Mouse (Mus musculus): ENCODE data around the gene Chmp4b. TPM values are rescaled to one million over a fixed set of nuclear protein-coding genes. Genes with fewer than 3 reads are reported as not detected.

The Chmp4b gene
- polyA plus RNA-seq, 1 experiment from 2014 or later: 19.3 TPM

- Histone ChIP-seq H3K4me2 (ENCODE audit: low read depth, low read length) (no peak overlapping the region), H3K27ac (ENCODE audit: low read length) (no peak overlapping the region; the same call in 1 of the 2 replicates)
- no peak for ATAC-seq (ENCODE audit: low read depth)
Measured at GRCm38 (mm10) chr2:154615674-154616073, 35.8 kb upstream of the Chmp4b start.

GRCm38 (mm10) chr2:154617061-154617460 lies 34.4 kb upstream of the Chmp4b start:
- Histone ChIP-seq H3K36me3 (ENCODE audit: control insufficient read depth, insufficient read depth, low read length) (no peaks in the 10 kb centered on the region), H3K27me3 (ENCODE audit: control insufficient read depth, insufficient read depth, low read depth, low read length) (no peaks in the 10 kb centered on the region), H3K27ac (ENCODE audit: low read length) (no peak overlapping the region), H3K4me2 (ENCODE audit: low read depth, low read length) (no peak overlapping the region), H3K4me1 (replicated peaks; ENCODE audit: control insufficient read depth, insufficient read depth, low read length) (peaks cover 14% of the 10 kb centered on the region; the same call in 1 of the 2 replicates), H3K4me3 (ENCODE audit: low read length) (no peak overlapping the region), H3K9me3 (ENCODE audit: control insufficient read depth, low read length) (no peaks in the 10 kb centered on the region), H3K9ac (ENCODE audit: low read length) (no peak overlapping the region)
- 77% methylated on average over 3 of the region's 3 CpGs for whole genome bisulfite sequencing
- ATAC-seq (ENCODE audit: low read depth): no peak

More at GRCm38 (mm10) chr2:154615674-154616073, 35.8 kb upstream of the Chmp4b start:
- no peaks in the 10 kb centered on the region for H3K36me3 ChIP-seq (ENCODE audit: control insufficient read depth, insufficient read depth, low read length)
- H3K9me3 ChIP-seq (ENCODE audit: control insufficient read depth, low read length): no peaks in the 10 kb centered on the region
- H3K9ac ChIP-seq (ENCODE audit: low read length): no peak overlapping the region
- H3K4me3 ChIP-seq (ENCODE audit: low read length): no peak overlapping the region
- 77% methylated on average over 5 of the region's 5 CpGs for WGBS
- peaks cover 14% of the 10 kb centered on the region; the same call in 1 of the 2 replicates for H3K4me1 ChIP-seq (replicated peaks; ENCODE audit: control insufficient read depth, insufficient read depth, low read length)
- H3K27me3 ChIP-seq (ENCODE audit: control insufficient read depth, insufficient read depth, low read depth, low read length): no peaks in the 10 kb centered on the region

GRCm38 (mm10) chr2:154621684-154622083 lies 29.8 kb upstream of the Chmp4b start:
- Histone ChIP-seq H3K27me3 (ENCODE audit: control insufficient read depth, insufficient read depth, low read depth, low read length) (no peaks in the 10 kb centered on the region), H3K9ac (ENCODE audit: low read length) (no peak overlapping the region), H3K4me2 (ENCODE audit: low read depth, low read length) (no peak overlapping the region), H3K27ac (ENCODE audit: low read length) (no peak overlapping the region), H3K4me3 (ENCODE audit: low read length) (no peak overlapping the region), H3K9me3 (ENCODE audit: control insufficient read depth, low read length) (0 out of 2 replicates have a peak, but pooled peaks cover 2% of the 10 kb centered on the region), H3K4me1 (replicated peaks; ENCODE audit: control insufficient read depth, insufficient read depth, low read length) (no peaks in the 10 kb centered on the region), H3K36me3 (ENCODE audit: control insufficient read depth, insufficient read depth, low read length) (0 out of 2 replicates have a peak, but pooled peaks cover 6% of the 10 kb centered on the region)
- 73% methylated on average over 5 of the region's 5 CpGs for WGBS
- no peak for ATAC-seq (ENCODE audit: low read depth)

- Histone ChIP-seq H3K4me2 (ENCODE audit: low read depth, low read length) (no peak overlapping the region), H3K4me3 (ENCODE audit: low read length) (no peak overlapping the region), H3K9ac (ENCODE audit: low read length) (no peak overlapping the region), H3K4me1 (replicated peaks; ENCODE audit: control insufficient read depth, insufficient read depth, low read length) (no peaks in the 10 kb centered on the region), H3K36me3 (ENCODE audit: control insufficient read depth, insufficient read depth, low read length) (0 out of 2 replicates have a peak, but pooled peaks cover 6% of the 10 kb centered on the region), H3K27ac (ENCODE audit: low read length) (no peak overlapping the region), H3K9me3 (ENCODE audit: control insufficient read depth, low read length) (0 out of 2 replicates have a peak, but pooled peaks cover 2% of the 10 kb centered on the region), H3K27me3 (ENCODE audit: control insufficient read depth, insufficient read depth, low read depth, low read length) (no peaks in the 10 kb centered on the region)
- no peak for ATAC-seq (ENCODE audit: low read depth)
Measured at GRCm38 (mm10) chr2:154624137-154624536, 27.4 kb upstream of the Chmp4b start.

- no peak for ATAC-seq (ENCODE audit: low read depth)
- 74% methylated on average over 5 of the region's 5 CpGs for WGBS
Measured at GRCm38 (mm10) chr2:154630531-154630930, 21.0 kb upstream of the Chmp4b start.

GRCm38 (mm10) chr2:154632203-154632780 lies 19.2 kb upstream of the Chmp4b start:
- no peak overlapping the region for H3K4me3 ChIP-seq (ENCODE audit: low read length)
- H3K9me3 ChIP-seq (ENCODE audit: control insufficient read depth, low read length): no peaks in the 10 kb centered on the region
- H3K36me3 ChIP-seq (ENCODE audit: control insufficient read depth, insufficient read depth, low read length): no peaks in the 10 kb centered on the region
- 88% methylated on average over 16 of the region's 16 CpGs for WGBS
- no peak overlapping the region for H3K9ac ChIP-seq (ENCODE audit: low read length)
- H3K4me1 ChIP-seq (replicated peaks; ENCODE audit: control insufficient read depth, insufficient read depth, low read length): no peaks in the 10 kb centered on the region
- no peak for ATAC-seq (ENCODE audit: low read depth)
- H3K27ac ChIP-seq (ENCODE audit: low read length): no peak overlapping the region
- no peak overlapping the region for H3K4me2 ChIP-seq (ENCODE audit: low read depth, low read length)
- no peaks in the 10 kb centered on the region for H3K27me3 ChIP-seq (ENCODE audit: control insufficient read depth, insufficient read depth, low read depth, low read length)

More at GRCm38 (mm10) chr2:154630531-154630930, 21.0 kb upstream of the Chmp4b start:
- Histone ChIP-seq H3K9ac (ENCODE audit: low read length) (no peak overlapping the region), H3K36me3 (ENCODE audit: control insufficient read depth, insufficient read depth, low read length) (no peaks in the 10 kb centered on the region), H3K4me2 (ENCODE audit: low read depth, low read length) (no peak overlapping the region), H3K4me3 (ENCODE audit: low read length) (no peak overlapping the region), H3K4me1 (replicated peaks; ENCODE audit: control insufficient read depth, insufficient read depth, low read length) (no peaks in the 10 kb centered on the region), H3K27ac (ENCODE audit: low read length) (no peak overlapping the region), H3K27me3 (ENCODE audit: control insufficient read depth, insufficient read depth, low read depth, low read length) (no peaks in the 10 kb centered on the region), H3K9me3 (ENCODE audit: control insufficient read depth, low read length) (no peaks in the 10 kb centered on the region)

- WGBS: 82% methylated on average over 5 of the region's 5 CpGs
- H3K9me3 ChIP-seq (ENCODE audit: control insufficient read depth, low read length): no peaks in the 10 kb centered on the region; the same call in 1 of the 2 replicates
- no peak overlapping the region for H3K9ac ChIP-seq (ENCODE audit: low read length)
- no peak overlapping the region for H3K4me2 ChIP-seq (ENCODE audit: low read depth, low read length)
- no peaks in the 10 kb centered on the region for H3K27me3 ChIP-seq (ENCODE audit: control insufficient read depth, insufficient read depth, low read depth, low read length)
- H3K4me1 ChIP-seq (replicated peaks; ENCODE audit: control insufficient read depth, insufficient read depth, low read length): no peaks in the 10 kb centered on the region
- peaks cover 5% of the 10 kb centered on the region for H3K36me3 ChIP-seq (ENCODE audit: control insufficient read depth, insufficient read depth, low read length)
- ATAC-seq (ENCODE audit: low read depth): no peak
- no peak overlapping the region for H3K27ac ChIP-seq (ENCODE audit: low read length)
- H3K4me3 ChIP-seq (ENCODE audit: low read length): no peak overlapping the region
Measured at GRCm38 (mm10) chr2:154633039-154633742, 18.3 kb upstream of the Chmp4b start.

- H3K9me3 ChIP-seq (ENCODE audit: control insufficient read depth, low read length): peaks cover 3% of the 10 kb centered on the region; the same call in 1 of the 2 replicates
- H3K4me3 ChIP-seq (ENCODE audit: low read length): no peak overlapping the region
- ATAC-seq (ENCODE audit: low read depth): no peak
- no peaks in the 10 kb centered on the region for H3K27me3 ChIP-seq (ENCODE audit: control insufficient read depth, insufficient read depth, low read depth, low read length)
- H3K9ac ChIP-seq (ENCODE audit: low read length): no peak overlapping the region
- no peak overlapping the region for H3K4me2 ChIP-seq (ENCODE audit: low read depth, low read length)
- no peaks in the 10 kb centered on the region for H3K4me1 ChIP-seq (replicated peaks; ENCODE audit: control insufficient read depth, insufficient read depth, low read length)
- H3K27ac ChIP-seq (ENCODE audit: low read length): no peak overlapping the region
- 88% methylated on average over 9 of the region's 9 CpGs for WGBS
- H3K36me3 ChIP-seq (ENCODE audit: control insufficient read depth, insufficient read depth, low read length): peaks cover 10% of the 10 kb centered on the region
Measured at GRCm38 (mm10) chr2:154633876-154634644, 17.4 kb upstream of the Chmp4b start.

- no peak for ATAC-seq (ENCODE audit: low read depth)
- H3K4me2 ChIP-seq (ENCODE audit: low read depth, low read length): no peak overlapping the region
- H3K36me3 ChIP-seq (ENCODE audit: control insufficient read depth, insufficient read depth, low read length): peaks cover 10% of the 10 kb centered on the region
- no peak overlapping the region for H3K4me3 ChIP-seq (ENCODE audit: low read length)
- H3K27me3 ChIP-seq (ENCODE audit: control insufficient read depth, insufficient read depth, low read depth, low read length): no peaks in the 10 kb centered on the region
- 94% methylated on average over 2 of the region's 2 CpGs for WGBS
- no peaks in the 10 kb centered on the region for H3K4me1 ChIP-seq (replicated peaks; ENCODE audit: control insufficient read depth, insufficient read depth, low read length)
- no peak overlapping the region for H3K27ac ChIP-seq (ENCODE audit: low read length)
- H3K9me3 ChIP-seq (ENCODE audit: control insufficient read depth, low read length): peaks cover 3% of the 10 kb centered on the region; the same call in 1 of the 2 replicates
- no peak overlapping the region for H3K9ac ChIP-seq (ENCODE audit: low read length)
Measured at GRCm38 (mm10) chr2:154635826-154636225, 15.7 kb upstream of the Chmp4b start.

All from lung, embryonic 16.5 days (tissue).